Mouse (Mus musculus) heart, adult 2 months (tissue): ENCODE measurements around the gene Lamc1. TPM values are rescaled to one million over a fixed set of nuclear protein-coding genes. Genes with fewer than 3 reads are reported as not detected.
A peak's percentile ranks its signal among the peaks of the same experiment; 100 is the strongest.

ENCODE experiments used
- DNase-seq, 2 experiments: peaks; one replicate each; pipeline ENCODE4 v3.0.0; 2021
- H3K27ac ChIP-seq: fragments of 200-600 bp; 2 replicates; pipeline ENCODE4 v1.8.1; 2022
- H3K27me3 ChIP-seq: fragments of 200-500 bp; 2 replicates; pipeline ENCODE4 v1.6.1; 2012; ENCODE audit warnings: mild to moderate bottlenecking, low read length, inconsistent platforms, mixed read lengths; ENCODE audit not compliant: control insufficient read depth, insufficient read depth
- H3K36me3 ChIP-seq: fragments of 200-500 bp; 2 replicates; pipeline ENCODE4 v1.6.1; 2012; ENCODE audit warnings: low read length, inconsistent platforms; ENCODE audit not compliant: control insufficient read depth, insufficient read depth
- H3K4me1 ChIP-seq: fragments of 200-500 bp; 2 replicates; pipeline ENCODE4 v1.6.1; 2011; ENCODE audit warnings: low read length; ENCODE audit not compliant: control insufficient read depth, insufficient read depth
- H3K4me3 ChIP-seq: fragments of 200-600 bp; 2 replicates; pipeline ENCODE4 v1.8.1; 2022
- H3K79me2 ChIP-seq: fragments of 200-500 bp; replicated peaks from 2 replicates; pipeline ENCODE4 v1.6.1; 2012; ENCODE audit warnings: mild to moderate bottlenecking, inconsistent platforms, low read length, moderate library complexity, mixed read lengths; ENCODE audit not compliant: control insufficient read depth, insufficient read depth
- H3K9ac ChIP-seq: fragments of 200-500 bp; 2 replicates; pipeline ENCODE4 v1.6.1; 2012; ENCODE audit warnings: low read depth, mild to moderate bottlenecking, control low read depth, inconsistent platforms, low read length, mixed read lengths
- CTCF ChIP-seq: fragments of 200-600 bp; IDR thresholded peaks from 2 replicates; pipeline ENCODE4 v1.8.1; 2022; ENCODE audit warnings: antibody characterized with exemption, mild to moderate bottlenecking, moderate library complexity
- EP300 ChIP-seq: fragments of 200-500 bp; IDR thresholded peaks from 2 replicates; pipeline ENCODE4 v1.6.1; 2011; ENCODE audit warnings: low read depth, low read length, control low read depth; ENCODE audit not compliant: insufficient read depth
- POLR2A ChIP-seq: fragments of 200-500 bp; IDR thresholded peaks from 2 replicates; pipeline ENCODE4 v1.6.1; 2011; ENCODE audit warnings: mild to moderate bottlenecking, low read depth, low read length, control low read depth; ENCODE audit not compliant: insufficient read depth
- WGBS: fragments of 180-500 bp; shearing (Covaris S2); methylation state at CpG from one replicate; pipeline ENCODE4 v1.1.7; 2018; 5-methylcytosine and 5-hydroxymethylcytosine counted together
- intact Hi-C: fragments of 180-260 bp; cut with DNase I; formaldehyde crosslinking; loops from one replicate; pipeline ENCODE4 v1.15.1; 2025
- polyA plus RNA-seq: library from polyadenylated mRNA; depleted of rRNA; stranded (reverse); fragments of >200 nt; gene quantifications from 2 replicates; pipeline ENCODE4 v1.2.3, GENCODE M21; 2012
- total RNA-seq, 2 experiments: library from RNA; stranded (reverse); gene quantifications; 2 replicates each; pipeline ENCODE4 v1.2.3; 2021

The Lamc1 gene
- total and polyA plus RNA-seq, 3 experiments = 103 to 116 (median 111) TPM

GRCm38 (mm10) chr1:153227916-153228315, 104.7 kb downstream of the Lamc1 start:
- Histone ChIP-seq H3K27me3 (no peaks in the 10 kb centered on the region), H3K4me1 (peaks cover 10% of the 10 kb centered on the region), H3K4me3 (no peak overlapping the region), H3K79me2 (no peaks in the 10 kb centered on the region; the same call in 1 of the 2 replicates), H3K36me3 (peaks cover 15% of the 10 kb centered on the region), H3K9ac (no peak overlapping the region), H3K27ac (peak overlapping the region; percentile 17)
- TF ChIP-seq CTCF = no peak
- TF ChIP-seq POLR2A = no peak
- no peak for TF ChIP-seq EP300
- intact Hi-C loops = loop anchor here (5.0 kb wide), 2 partner anchors 101 to 104 kb away; partner anchors contain the start of gene Lamc1
- WGBS = 57% methylated on average over 4 of the region's 4 CpGs
- DNase-seq = no peak

- H3K4me3 ChIP-seq = no peak overlapping the region
- no peak overlapping the region for H3K9ac ChIP-seq
- intact Hi-C loops = loop anchor here (5.0 kb wide), 2 partner anchors 100 to 105 kb away; partner anchors contain the start of gene Lamc1
- H3K79me2 ChIP-seq = no peaks in the 10 kb centered on the region; the same call in 1 of the 2 replicates
- H3K4me1 ChIP-seq = peaks cover 10% of the 10 kb centered on the region
- no peaks in the 10 kb centered on the region for H3K27me3 ChIP-seq
- WGBS = 73% methylated on average over 8 of the region's 8 CpGs
- peaks cover 15% of the 10 kb centered on the region for H3K36me3 ChIP-seq
- TF ChIP-seq EP300 (no peak), POLR2A (no peak), CTCF (no peak)
- DNase-seq = no peak
- peak overlapping the region; percentile 17 for H3K27ac ChIP-seq
Measured at GRCm38 (mm10) chr1:153227096-153227495, 105.5 kb downstream of the Lamc1 start.

GRCm38 (mm10) chr1:153225786-153226725, 106.5 kb downstream of the Lamc1 start:
- Histone ChIP-seq H3K9ac (no peak overlapping the region), H3K36me3 (peaks cover 15% of the 10 kb centered on the region), H3K27ac (peak overlapping the region; percentile 82), H3K27me3 (no peaks in the 10 kb centered on the region), H3K4me1 (peaks cover 10% of the 10 kb centered on the region), H3K4me3 (no peak overlapping the region), H3K79me2 (no peaks in the 10 kb centered on the region; the same call in 1 of the 2 replicates)
- DNase-seq = peak in 1 of 2 experiments; percentile 38
- 64% methylated on average over 21 of the region's 21 CpGs for WGBS
- no peak for TF ChIP-seq POLR2A
- no peak for TF ChIP-seq CTCF
- TF ChIP-seq EP300 = 0 out of 2 replicates have a peak, but pooled peaks have one; percentile 15
- intact Hi-C loops = loop anchor here (5.0 kb wide), 2 partner anchors 99 to 106 kb away; partner anchors contain the start of gene Lamc1

- DNase-seq = peak in 1 of 2 experiments; percentile 39
- no peak overlapping the region for H3K4me3 ChIP-seq
- peak overlapping the region; percentile 82 for H3K27ac ChIP-seq
- intact Hi-C loops = loop anchor here (5.0 kb wide), 2 partner anchors 122 to 163 kb away; no protein-coding TSS in a partner anchor
- TF ChIP-seq EP300 = peak; percentile 74; the same call in 1 of the 2 replicates
- TF ChIP-seq POLR2A = peak; percentile 30; the same call in 1 of the 2 replicates
- TF ChIP-seq CTCF = no peak
- H3K4me1 ChIP-seq = peaks cover 10% of the 10 kb centered on the region
- H3K9ac ChIP-seq = no peak overlapping the region
- no peaks in the 10 kb centered on the region for H3K27me3 ChIP-seq
- WGBS = 35% methylated on average over 5 of the region's 5 CpGs
- H3K79me2 ChIP-seq = no peaks in the 10 kb centered on the region; the same call in 1 of the 2 replicates
- H3K36me3 ChIP-seq = peaks cover 15% of the 10 kb centered on the region
Measured at GRCm38 (mm10) chr1:153224331-153224730, 108.3 kb downstream of the Lamc1 start.

- no peak overlapping the region for H3K4me3 ChIP-seq
- no peaks in the 10 kb centered on the region for H3K27me3 ChIP-seq
- no peak overlapping the region for H3K27ac ChIP-seq
- intact Hi-C loops = no loop called here
- 55% methylated on average over 9 of the region's 9 CpGs for WGBS
- H3K4me1 ChIP-seq = peaks cover 2% of the 10 kb centered on the region
- no peak for TF ChIP-seq CTCF
- no peak for TF ChIP-seq EP300
- no peak for TF ChIP-seq POLR2A
- no peak overlapping the region for H3K9ac ChIP-seq
- H3K79me2 ChIP-seq = no peaks in the 10 kb centered on the region
- H3K36me3 ChIP-seq = peaks cover 4% of the 10 kb centered on the region
- DNase-seq = no peak
Measured at GRCm38 (mm10) chr1:153219376-153219775, 113.2 kb downstream of the Lamc1 start.

DNA sequence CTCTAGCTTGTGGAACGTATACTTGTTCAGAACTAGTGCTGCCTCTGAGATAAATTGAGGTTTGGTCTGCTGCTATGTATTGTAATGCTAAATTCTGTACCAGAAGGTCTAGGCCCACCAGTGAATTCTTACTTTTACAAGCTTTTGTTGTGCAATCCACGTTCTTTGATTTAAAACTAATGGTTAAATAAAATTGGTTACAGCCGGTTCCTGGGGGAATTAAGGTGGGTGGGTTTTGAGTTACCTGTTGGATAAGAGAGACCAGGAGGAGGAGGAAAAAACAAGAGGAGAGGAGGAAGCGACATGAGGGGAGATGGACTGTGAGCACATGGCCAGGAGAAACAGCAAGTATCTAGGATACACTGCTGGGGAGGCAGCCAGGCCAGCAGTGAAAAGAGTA, 116.1 kb downstream of the Lamc1 start:
- no peaks in the 10 kb centered on the region for H3K36me3 ChIP-seq
- H3K9ac ChIP-seq = no peak overlapping the region
- DNase-seq = no peak
- H3K27me3 ChIP-seq = no peaks in the 10 kb centered on the region
- H3K4me3 ChIP-seq = no peak overlapping the region
- no peaks in the 10 kb centered on the region for H3K79me2 ChIP-seq
- WGBS = 88% methylated on average over 4 of the region's 4 CpGs
- H3K4me1 ChIP-seq = no peaks in the 10 kb centered on the region
- no peak overlapping the region for H3K27ac ChIP-seq
- intact Hi-C loops = no loop called here
- TF ChIP-seq CTCF (no peak), EP300 (no peak), POLR2A (no peak)
